Mouse (Mus musculus): ENCODE measurements around the gene Frem3. TPM values are rescaled to one million over a fixed set of nuclear protein-coding genes. Genes with fewer than 3 reads are reported as not detected.
"Not testable (repeated sequence)": the region's sequence is repeated elsewhere in the genome, so short reads cannot be mapped to it uniquely, and the experiment has no call there.

Gene Frem3
- total RNA-seq, 2 experiments from 2014 or later = 0.06 TPM; not detected in 1

DNA sequence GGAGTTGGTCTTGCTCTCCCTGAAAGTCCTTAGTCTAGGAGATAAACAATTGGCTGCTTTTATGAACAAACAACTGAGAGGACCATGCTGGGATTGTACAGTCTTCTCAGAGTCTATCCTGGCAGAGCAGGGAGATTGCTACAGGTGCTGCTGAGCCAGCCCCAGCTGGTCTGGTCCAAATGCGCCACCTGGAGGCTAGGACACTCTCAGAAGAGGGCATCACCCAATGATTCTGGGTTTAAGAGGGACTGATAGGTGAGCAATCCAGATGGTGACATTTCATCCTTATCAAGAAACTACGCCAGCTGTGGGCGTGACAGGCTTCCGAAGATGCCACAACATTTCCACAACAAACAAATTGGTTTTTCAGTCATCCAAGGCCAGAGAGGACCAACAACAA is 77.3 kb downstream of the Frem3 start:
- intact Hi-C loops (cut with DNase I) = loop anchor here (1.0 kb wide), 2 partner anchors 195 to 954 kb away; partner anchors contain the start of gene Gypa
- peak; percentile 54 to 66 for DNase-seq

DNA sequence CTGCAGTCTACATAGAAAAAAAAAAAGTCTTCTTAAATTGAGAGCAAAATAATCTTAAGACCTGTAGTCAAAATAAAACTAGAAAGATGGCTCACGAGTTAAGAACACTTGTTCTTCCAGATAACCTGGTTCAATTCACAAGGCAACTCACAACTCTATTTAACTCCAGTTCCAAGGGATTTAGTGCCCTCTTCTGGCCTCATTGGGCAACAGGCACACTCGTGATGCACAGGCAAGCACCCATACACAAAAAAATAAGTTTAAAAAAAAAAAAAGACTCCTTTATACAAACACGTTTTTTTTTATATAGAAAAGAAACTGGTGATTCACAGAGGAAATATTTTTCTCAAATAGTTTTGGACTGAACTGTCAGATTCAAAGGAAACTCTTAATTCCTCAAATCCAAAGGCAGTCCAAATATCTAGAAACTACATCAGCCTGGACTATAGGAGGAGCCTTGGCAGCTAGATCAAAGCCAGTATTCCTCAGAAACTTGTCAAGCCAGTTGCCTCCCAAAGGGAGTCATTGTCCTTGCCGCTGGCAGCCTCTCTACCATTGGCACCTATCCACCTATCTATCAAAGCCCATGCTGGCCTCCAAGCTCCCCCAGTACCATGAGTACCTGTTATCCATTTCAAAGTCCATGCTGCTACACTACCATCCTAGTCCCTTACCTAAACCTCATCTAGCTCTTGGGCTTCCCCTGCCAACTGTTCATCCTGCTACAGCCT is 100.0 kb downstream of the Frem3 start:
- intact Hi-C loops (cut with DNase I) = no loop called here
- no peak for DNase-seq

DNA sequence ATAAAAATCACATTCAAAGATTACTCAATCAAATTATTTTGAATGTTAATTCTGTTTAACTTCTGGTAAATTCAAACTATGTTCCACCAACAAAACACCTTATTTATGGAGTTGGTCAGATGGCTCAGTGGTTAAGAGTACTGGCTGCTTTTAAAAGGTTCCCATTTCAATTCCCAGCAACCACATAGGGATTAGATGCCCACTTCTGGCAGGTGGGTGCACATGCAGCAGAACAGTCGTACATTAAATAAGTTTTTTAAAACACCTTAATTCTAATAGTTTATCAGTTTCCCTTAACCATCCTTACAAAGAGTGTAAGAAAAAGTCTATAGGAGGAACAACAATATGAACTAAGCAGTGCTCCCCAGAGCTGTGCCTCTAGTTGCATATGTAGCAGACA is 103.6 kb downstream of the Frem3 start:
- DNase-seq = no peak
- intact Hi-C loops (cut with DNase I) = no loop called here

DNA sequence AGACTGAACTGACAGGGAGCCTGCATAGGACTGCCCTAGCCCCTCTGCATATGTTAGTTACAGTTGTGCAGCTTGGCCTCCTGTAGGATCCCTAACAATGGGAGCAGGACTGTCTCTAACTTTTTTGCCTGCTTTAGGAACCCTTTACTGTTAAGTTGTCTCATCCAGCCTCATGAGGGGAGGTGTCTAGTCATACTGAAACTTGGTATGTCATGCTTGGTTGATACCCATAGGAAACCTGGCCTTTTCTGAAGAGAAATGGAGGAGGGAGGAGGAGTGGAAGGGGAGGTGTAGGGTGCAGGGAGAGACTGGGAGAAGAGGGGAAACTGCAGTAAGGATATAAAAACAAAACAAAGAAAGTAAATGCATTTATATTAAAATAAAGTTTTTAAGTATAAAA is 121.4 kb downstream of the Frem3 start:
- no peak for DNase-seq
- intact Hi-C loops (cut with DNase I) = no loop called here

DNA sequence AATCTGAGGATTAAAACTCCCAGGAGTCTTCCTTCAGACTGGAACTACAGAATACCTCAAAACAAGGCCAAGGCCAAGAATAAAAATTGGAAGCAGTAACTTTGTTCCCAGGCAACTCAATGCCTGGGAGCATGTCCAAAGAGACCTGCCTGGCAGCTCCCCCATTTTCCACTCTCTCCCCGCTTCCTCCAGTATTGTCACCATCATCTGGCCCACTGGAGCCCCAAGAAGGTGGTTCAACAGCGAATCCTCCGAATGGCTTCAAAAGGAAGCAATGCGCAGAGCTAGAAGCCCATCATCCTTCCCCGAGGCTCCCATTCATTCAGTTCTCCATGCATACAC is 127.1 kb downstream of the Frem3 start:
- DNase-seq = peak; percentile 61 to 64
- intact Hi-C loops (cut with DNase I) = no loop called here

DNA sequence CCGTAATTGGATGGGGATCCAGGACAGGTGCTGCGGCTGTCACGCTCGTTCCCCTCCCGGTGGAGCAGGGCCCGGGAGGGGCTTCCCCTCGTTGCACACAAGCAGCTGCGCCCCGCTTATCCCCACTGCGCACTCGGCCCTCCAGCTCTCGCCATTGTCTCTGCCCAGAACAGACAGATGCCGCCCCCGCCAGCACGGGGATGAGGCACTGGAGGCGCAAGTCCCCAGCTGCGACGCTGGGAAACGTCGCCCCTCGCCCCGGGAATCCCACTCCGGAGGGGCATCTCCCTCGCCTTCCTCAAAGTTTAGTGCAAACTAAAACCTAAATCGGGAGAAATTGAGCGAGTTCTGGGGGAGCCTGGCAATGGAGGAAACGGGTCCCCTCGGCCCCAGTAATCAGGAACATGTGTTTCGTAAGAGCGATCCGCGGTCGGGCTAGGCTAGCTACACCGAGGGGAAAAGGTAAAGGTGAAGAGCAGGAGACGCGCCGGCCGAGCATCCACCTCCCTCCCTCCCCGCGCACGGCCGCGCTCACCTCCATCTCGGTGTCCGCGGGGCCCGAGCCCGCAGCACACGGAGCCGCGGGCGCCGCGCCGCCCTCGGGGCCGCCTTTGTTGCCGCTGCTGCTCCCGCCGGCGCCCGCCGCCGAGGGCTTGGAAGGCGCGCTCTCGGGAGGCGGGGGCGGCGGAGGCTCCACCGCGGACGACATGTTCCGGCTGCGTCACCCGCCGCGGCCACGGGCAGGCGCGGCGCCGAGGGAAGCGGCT is 127.7 kb downstream of the Frem3 start:
- intact Hi-C loops (cut with DNase I) = no loop called here

DNA sequence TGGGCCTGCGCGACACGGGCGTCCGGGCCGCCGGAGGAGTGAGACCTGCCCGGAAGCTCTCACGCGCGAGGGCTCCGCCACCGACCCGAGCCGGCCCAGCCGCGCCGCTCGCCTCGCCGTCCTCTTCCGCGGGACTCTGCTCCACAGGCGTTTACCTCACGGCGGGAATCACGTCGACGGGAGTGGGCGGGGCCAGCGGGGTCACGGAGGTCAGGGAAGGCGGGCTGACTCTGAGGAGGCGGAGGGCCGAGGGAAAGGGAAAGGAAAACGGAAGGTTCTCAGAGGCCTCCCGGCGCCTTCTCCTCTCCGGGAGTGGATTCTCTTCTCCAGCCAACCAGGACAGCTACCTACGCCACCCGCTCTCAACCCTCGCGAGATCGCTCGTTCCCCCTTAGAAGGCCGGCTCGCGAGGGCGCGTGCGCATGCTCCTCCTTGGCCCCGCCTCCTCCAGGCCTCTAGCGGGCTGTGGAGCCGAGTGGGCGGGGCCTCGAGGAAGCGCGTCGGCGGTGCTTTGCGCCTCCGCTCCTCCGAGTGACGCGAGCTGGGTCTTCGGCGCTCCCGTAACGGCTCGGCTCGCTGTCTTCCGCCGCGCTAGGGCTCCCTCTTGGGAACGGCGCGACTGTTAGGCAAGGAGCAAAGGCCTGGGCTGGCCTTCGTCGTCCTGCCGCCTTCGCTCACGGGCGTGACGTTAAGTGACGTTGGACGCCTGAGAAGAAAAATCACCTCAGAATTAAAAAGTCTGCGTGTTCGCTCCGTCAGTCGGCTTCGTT is 128.5 kb downstream of the Frem3 start, which contains the start of gene Smarca5:
Smarca5 (minus strand) TSS at position 343 of the 770 bp plus-strand sequence.
- intact Hi-C loops (cut with DNase I) = not testable (repeated sequence)
- peak; percentile 96 to 98 for DNase-seq

More for the DNA sequence above, 127.7 kb downstream of the Frem3 start:
- peak; percentile 28 to 48 for DNase-seq

DNA sequence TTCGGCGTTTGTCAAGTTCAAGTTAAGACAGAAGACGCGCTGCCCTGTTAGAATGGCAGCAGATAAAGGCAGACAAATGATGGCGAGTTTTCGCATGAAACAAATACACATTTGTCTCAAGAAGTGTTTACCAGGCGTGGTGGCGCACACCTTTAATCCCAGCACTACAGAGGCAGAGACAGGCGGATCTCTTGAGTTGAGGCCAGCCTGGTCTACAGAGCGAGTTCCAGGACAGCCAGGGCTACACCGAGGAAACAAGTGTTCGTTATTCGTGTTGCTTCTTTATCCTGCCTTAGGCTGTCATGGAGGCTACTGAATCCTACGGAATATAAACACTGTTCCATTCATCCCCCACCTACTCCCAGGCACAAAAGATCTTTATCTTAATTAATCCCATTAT is 129.1 kb downstream of the Frem3 start:
- DNase-seq = no peak
- intact Hi-C loops (cut with DNase I) = no loop called here

Other genes starting within 250 kb of the Frem3 start
- gene Gypa, start 117.3 kb upstream of the Frem3 start, total RNA-seq (2021) = under 1 TPM; 0.42 to 0.54 TPM
- gene Smarca5, start 128.4 kb downstream of the Frem3 start, total RNA-seq (2021) = 10 to 100 TPM; 35.3 to 44.0 TPM

Measured in heart, postnatal 36 days (tissue).